Mouse (Mus musculus) frontal cortex, postnatal 25 days (tissue): Measurements from ENCODE around the gene Klrb1c.
"Not testable (repeated sequence)": the region's sequence is repeated elsewhere in the genome, so short reads cannot be mapped to it uniquely, and the experiment has no call there.

Experiments
- DNase-seq, 2 experiments: peaks; one replicate each; pipeline ENCODE4 v3.0.0; 2022; ENCODE audit warnings: low spot score in 2 of 2

Klrb1c gene

GRCm38 (mm10) chr6:128797936-128798771 lies 9.1 kb upstream of the Klrb1c start:
- no peak for DNase-seq

DNA sequence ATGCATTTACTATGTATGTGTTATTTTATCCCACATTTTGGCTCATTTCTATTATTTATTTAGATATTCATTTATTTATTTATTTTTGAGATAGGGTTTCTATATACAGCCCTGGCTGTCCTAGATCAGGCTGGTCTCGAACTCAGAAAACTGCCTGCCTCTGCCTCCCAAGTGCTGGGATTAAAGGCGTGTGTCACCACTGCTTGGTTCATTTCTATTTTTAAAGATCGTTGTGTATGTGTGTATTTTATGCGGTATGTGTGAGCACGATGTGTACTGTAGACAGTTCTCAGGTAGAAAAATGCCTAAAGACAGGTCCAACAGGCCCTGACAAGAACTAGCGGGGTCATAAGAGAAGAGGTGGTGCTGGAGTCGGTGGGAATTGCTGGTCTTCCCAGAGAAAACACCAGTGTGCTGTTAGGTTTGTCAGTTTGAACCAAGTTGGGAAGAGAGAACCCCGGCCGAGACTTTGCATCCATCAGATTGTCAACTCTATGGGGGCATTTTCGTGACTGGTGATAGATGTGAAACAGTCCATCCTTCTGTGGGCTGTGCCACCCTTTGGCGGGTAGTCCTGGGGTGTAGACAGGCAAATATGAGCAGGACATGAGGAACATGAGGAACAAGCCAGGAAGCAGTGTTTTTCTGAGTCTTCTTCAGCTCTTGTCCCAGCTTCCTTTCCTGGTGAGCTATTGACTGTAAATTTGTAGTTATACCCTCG lies 8.3 kb upstream of the Klrb1c start:
- DNase-seq = no peak

- no peak for DNase-seq
Measured at GRCm38 (mm10) chr6:128796321-128796955, 7.4 kb upstream of the Klrb1c start.

DNA sequence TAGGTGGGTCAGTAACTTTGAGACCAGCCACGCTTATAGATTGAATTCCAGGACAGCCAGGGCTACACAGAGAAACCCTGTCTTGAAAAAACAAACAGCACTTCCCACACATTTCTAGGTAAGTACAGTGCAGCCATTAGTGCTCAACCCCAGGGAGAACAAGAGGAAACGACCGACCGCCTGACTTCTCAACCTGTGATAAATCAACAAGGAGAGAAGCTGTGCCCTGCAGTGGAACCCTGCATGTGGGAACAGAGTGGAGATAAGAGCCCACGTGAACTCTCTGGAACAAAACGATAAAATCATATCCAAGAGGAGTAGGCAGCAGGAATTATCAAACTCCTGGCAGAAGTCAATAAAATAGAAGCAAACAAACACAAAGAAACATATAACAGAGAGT lies 4.7 kb upstream of the Klrb1c start:
- no peak for DNase-seq

DNA sequence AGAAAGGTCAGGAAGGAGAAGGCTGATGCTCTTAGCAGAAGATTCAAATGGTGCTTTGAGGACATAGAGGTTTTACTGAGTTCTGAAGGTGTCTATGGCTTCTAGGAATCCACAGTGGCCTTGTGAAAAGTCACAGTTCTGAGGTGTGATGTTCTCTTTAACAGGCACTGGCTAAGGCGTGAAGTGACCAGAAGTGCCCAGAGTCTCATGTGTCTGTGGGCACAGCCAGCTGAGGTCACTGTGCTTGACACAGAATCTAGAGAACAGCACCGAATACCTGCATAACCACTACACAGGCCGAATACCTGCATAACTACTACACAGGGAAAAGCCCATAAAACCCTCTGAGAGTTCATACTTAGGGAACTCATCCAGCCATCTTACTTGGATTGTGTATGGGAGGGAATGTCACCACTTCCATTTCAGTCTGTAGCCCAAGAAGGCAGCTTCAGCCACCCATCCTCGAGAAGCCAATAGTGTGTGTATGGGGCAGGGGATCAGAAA lies 1.5 kb upstream of the Klrb1c start:
- DNase-seq = not testable (repeated sequence)

GRCm38 (mm10) chr6:128788517-128788916 lies 498 bp downstream of the Klrb1c start:
- no peak for DNase-seq

DNA sequence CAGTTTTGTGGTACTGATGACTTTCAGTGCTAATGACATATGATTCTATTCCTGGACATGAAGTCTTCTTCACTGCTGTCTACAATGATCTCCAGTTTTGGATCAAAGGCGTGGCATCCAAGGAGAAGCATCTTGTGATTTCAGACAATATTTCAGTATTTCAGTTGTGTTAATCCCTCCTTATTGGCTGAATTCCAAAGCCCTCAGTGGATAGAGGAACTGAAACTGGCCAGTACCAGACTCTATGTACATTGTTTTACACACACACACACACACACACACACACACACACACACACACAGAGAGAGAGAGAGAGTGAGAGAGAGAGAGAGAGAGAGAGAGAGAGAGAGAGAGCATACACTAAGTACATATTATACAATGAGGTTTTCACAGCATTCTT lies 2.6 kb downstream of the Klrb1c start:
- not testable (repeated sequence) for DNase-seq

DNA sequence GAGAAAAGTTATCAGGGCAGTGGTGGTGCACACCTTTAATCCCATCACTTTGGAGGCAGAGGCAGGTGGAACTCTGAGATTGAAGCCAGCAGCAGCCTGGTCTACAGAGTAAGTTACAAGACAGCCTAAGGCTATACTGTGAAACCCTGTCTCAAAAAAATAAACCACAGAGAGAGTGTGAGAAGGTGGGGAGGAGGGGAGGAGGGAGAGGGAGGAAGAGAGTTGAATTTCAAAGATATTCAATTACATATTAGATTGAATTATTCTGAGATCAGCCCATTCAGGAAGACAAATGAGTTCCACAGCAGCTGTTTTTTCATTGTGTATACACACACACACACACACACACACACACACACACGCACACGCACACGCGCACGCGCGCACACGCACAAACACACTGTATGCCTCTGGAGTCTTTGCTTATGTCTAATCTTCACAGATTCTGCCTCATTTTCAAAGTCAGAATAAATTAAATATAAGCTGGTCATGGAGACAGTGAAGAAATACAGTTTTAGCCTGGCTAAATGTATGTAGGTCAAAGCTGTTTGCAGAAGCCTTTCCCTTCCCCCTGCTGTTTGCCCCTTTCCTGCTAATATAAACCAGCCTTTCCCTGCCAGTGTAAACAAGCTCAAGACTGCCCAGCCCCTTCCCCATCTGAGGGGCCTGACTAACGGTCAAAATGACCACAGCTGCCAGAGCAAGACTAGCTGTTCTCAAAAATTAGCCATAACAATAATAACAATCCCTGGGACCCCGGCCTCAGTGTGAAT lies 19.3 kb downstream of the Klrb1c start:
- DNase-seq = no peak

DNA sequence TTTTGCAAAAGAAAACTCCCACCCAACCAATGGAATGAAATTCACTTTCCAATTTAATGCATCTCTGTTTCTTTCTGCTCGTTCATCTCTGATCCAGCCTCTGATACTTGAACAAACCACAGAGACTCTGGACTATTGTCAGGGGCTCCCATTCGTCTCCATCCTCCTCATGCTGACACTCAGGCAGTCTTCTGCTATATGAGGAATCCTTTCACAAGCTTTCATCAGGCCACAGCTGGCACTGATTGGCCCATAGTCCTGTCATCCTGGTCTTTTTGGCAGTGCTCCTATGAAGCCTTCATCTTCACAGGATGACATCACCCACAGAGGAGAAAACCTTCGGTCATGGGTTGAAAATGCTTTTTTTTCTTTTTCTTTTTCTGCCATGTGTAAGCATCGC lies 21.0 kb downstream of the Klrb1c start:
- DNase-seq = no peak

DNA sequence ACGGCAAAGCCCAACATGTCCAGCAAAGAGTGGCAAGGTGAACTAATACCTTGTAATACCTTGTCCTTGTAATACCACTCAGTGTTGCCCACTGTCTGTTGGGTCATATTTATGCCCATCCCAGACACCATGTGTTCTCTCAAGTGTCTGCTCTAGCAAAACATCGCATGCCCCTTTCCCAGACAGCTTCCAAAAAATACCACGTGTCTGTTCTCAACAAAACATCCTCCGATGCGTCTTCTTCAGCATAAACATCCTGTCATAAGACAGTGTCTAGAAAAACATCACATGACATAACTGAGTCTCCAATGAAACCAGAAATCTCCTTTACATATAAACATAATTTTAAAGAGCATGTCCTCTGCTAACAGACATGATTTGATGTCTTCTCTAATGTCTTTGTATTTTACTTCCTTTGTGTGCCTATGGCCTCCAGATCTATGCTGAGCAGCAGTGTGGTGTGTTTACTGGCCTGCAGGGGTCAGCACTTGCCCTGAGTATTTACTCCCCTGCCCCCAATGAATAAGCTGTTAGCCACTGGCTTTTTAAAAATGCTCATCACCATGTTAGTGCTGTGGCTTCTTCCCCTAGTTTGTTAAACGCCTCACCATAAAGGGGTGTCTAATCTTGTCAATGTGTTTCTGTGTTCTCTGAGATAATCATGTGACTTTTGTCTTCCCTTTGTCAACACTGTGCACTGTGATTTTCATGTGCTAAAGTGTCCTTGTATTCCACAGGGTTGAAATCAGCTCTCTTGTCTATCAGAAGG lies 22.3 kb downstream of the Klrb1c start:
- not testable (repeated sequence) for DNase-seq

GRCm38 (mm10) chr6:128765211-128765610 lies 23.8 kb downstream of the Klrb1c start:
- no peak for DNase-seq

DNA sequence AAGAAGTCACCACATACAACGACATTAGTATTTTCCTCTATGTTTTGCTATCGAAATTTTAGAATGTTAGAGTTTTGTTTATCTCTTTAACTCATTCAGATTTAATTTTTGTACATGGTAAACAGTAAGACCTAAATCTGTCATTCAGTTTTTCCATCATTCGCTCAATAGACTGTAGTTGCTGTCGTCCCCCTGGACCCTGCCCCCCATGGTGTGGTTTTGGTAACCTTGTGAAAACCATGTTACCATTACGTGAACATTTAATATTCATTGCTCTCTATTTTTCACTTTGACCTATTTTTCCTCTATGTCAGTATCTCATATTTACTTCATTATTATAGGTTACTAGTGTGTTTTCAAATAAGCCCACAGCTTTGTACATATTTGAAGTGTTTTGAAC lies 24.4 kb downstream of the Klrb1c start:
- DNase-seq = no peak

GRCm38 (mm10) chr6:128763736-128764523 lies 25.1 kb downstream of the Klrb1c start:
- DNase-seq = peak; percentile 88 to 95

GRCm38 (mm10) chr6:128762892-128763670 lies 25.9 kb downstream of the Klrb1c start:
- not testable (repeated sequence) for DNase-seq

DNA sequence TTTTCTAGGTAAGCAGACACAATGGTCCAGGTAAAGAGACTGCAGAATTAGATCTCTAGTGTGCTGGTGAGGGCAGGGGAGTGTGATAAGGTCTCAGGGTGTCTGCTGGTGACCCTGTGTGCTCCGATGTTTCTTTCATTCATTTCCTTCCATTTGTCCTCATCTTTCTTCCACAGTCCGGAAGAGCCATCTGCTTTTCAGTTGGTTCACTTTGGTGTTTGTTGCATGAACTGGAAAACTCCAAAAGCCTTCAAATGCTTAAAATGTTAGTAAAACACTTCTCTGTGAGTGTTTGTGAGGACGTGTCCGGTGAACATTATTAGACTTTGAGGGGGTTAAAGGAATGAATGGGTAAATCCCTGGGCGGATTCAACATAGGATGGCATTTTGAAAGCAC lies 27.9 kb downstream of the Klrb1c start:
- no peak for DNase-seq

- peak; percentile 92 to 93 for DNase-seq
Measured at GRCm38 (mm10) chr6:128760416-128761143, 28.4 kb downstream of the Klrb1c start.

- DNase-seq = peak; percentile 98 to 99
Measured at GRCm38 (mm10) chr6:128760016-128760415, 29.0 kb downstream of the Klrb1c start.

DNA sequence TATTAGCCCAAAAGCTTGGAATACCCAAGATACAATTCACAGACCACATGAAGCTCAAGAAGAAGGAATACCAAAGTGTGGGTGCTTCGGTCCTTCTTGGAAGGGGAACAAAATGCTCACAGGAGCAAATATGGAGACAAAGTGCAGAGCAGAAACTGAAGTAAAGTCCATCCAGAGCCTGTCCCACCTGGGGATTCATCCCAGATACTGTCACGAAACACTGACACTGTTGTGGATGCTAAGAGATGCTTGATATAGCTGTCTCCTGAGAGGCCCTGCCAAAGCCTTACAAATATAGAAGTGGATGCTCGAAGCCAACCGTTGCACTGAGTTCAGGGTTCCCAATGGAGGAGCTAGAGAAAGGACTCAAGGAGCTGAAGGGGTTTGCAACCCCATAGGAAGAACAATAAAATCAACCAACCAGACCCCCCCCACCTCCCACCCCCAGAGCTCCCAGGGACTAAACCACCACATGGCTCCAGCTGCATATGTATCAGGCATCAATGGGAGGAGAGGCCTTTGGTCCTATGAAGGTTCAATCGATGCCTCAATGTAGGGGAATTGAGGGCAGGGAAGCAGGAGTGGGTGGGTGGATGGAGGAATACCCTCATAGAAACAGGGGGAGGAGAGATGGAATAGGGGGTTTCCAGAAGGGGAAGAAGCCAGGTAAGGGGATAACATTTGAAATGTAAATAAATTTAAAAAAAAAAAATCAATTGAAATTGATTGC lies 29.6 kb downstream of the Klrb1c start:
- DNase-seq = no peak
